Mouse (Mus musculus) liver, embryonic 14.5 days (tissue): Measurements from ENCODE around the gene Pcdh15. TPM values are rescaled to one million over a fixed set of nuclear protein-coding genes. Genes with fewer than 3 reads are reported as not detected.

Experiments used
- ATAC-seq: fragments of 200-750 bp; cut with Nextera tagmentation; 2 replicates; pipeline ENCODE4 v1.8.0; 2017; ENCODE audit warnings: moderate number of reproducible peaks, mild to moderate bottlenecking, moderate library complexity; ENCODE audit not compliant: insufficient read depth
- DNase-seq, 3 experiments: peaks; one replicate each; pipeline ENCODE4 v3.0.0-alpha.2; 2012 to 2013; ENCODE audit warnings: low read depth in 3 of 3, low spot score in 3 of 3
- H3K27ac ChIP-seq: fragments of 300-500 bp; sonication (generic); 2 replicates; pipeline ENCODE4 v1.5.1; 2014; ENCODE audit warnings: moderate library complexity, mild to moderate bottlenecking, control low read depth, inconsistent platforms
- H3K27me3 ChIP-seq: fragments of 300-500 bp; sonication (generic); 2 replicates; pipeline ENCODE4 v1.6.1; 2014; ENCODE audit warnings: mild to moderate bottlenecking, low read length, moderate library complexity; ENCODE audit not compliant: control insufficient read depth, insufficient read depth
- H3K36me3 ChIP-seq: fragments of 300-500 bp; sonication (generic); replicated peaks from 2 replicates; pipeline ENCODE4 v1.6.1; 2014; ENCODE audit warnings: low read depth; ENCODE audit not compliant: control insufficient read depth, insufficient read depth
- H3K4me1 ChIP-seq, 2 experiments: fragments of 200-500 bp in 1 of 2; fragments of 300-500 bp in 1 of 2; sonication (generic) in 1 of 2; replicated peaks; 2 replicates each; pipeline ENCODE4 v1.6.1; 2012 to 2014; ENCODE audit warnings: antibody characterized with exemption in 1 of 2, inconsistent platforms in 1 of 2, low read length in 1 of 2; ENCODE audit not compliant: control insufficient read depth in 2 of 2, insufficient read depth in 2 of 2
- H3K4me2 ChIP-seq: fragments of 300-500 bp; sonication (generic); 2 replicates; pipeline ENCODE4 v1.6.1; 2014; ENCODE audit warnings: low read depth, mild to moderate bottlenecking, control low read depth, moderate library complexity
- H3K4me3 ChIP-seq, 2 experiments: fragments of 200-500 bp in 1 of 2; fragments of 300-500 bp in 1 of 2; sonication (generic) in 1 of 2; 2 replicates each; pipeline ENCODE4 v1.5.1; 2012 to 2014; ENCODE audit warnings: low read depth in 2 of 2, low read length in 2 of 2, mild to moderate bottlenecking in 2 of 2, control low read depth in 1 of 2, inconsistent platforms in 1 of 2, moderate library complexity in 1 of 2; ENCODE audit not compliant: insufficient read depth in 1 of 2
- H3K9ac ChIP-seq: fragments of 300-500 bp; sonication (generic); replicated peaks from 2 replicates; pipeline ENCODE4 v1.6.1; 2014; ENCODE audit warnings: mild to moderate bottlenecking, control low read depth, moderate library complexity
- H3K9me3 ChIP-seq: fragments of 300-500 bp; sonication (generic); 2 replicates; pipeline ENCODE4 v1.6.1; 2016; ENCODE audit warnings: low read length, mixed read lengths; ENCODE audit not compliant: control insufficient read depth
- CTCF ChIP-seq: IDR thresholded peaks from 2 replicates; pipeline ENCODE4 v1.5.1; 2016; ENCODE audit warnings: antibody characterized with exemption, low read depth, control low read depth
- EP300 ChIP-seq: IDR thresholded peaks from 2 replicates; pipeline ENCODE4 v1.6.1; 2016; ENCODE audit warnings: antibody characterized with exemption, low read depth
- WGBS: fragments of 180-500 bp; shearing (Covaris S2); extraction: QIAGEN DNeasy Blood & Tissue Kit; methylation state at CpG from one replicate; pipeline ENCODE4 v1.1.7; 2014; ENCODE audit not compliant: insufficient replicate concordance; 5-methylcytosine and 5-hydroxymethylcytosine counted together
- polyA plus RNA-seq, 2 experiments: library from polyadenylated mRNA; depleted of rRNA in 1 of 2; stranded (reverse) in 1 of 2; unstranded in 1 of 2; fragments of >200 nt; fragmentation: Nextera tagmentation in 1 of 2; extraction: Ambion mirVana in 1 of 2; gene quantifications; 2 replicates each; pipeline versions ENCODE4 v1.2.1 to v1.2.3; 2012 to 2014

Pcdh15 gene
- polyA plus RNA-seq, 2 experiments = 0.02 TPM; not detected in 1

DNA sequence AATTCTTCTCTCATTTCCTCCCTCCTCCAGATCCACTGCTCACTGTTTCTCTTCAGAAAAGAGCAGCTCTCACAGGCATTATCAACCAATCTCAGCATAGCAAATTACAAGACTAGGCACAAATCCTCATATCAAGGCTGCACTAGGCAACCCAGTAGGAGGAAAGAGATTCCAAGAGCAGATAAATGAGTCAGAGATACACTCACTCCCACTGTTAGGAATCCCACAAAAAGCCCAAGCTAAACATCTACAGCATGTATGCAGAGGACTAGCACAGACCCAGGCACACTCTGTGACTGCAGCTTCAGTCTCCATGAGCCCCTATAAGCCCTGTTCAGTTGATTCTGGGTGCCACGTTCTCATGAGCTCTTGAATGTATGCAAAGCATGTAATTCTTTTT lies 829.5 kb downstream of the Pcdh15 start:
- TF ChIP-seq CTCF (no peak), EP300 (no peak)
- H3K36me3 ChIP-seq = no peaks in the 10 kb centered on the region
- no peak overlapping the region for H3K27ac ChIP-seq
- DNase-seq (no peak), ATAC-seq (no peak)
- H3K27me3 ChIP-seq = no peaks in the 10 kb centered on the region
- WGBS = 55% methylated on average over 1 of the region's 1 CpGs
- H3K9me3 ChIP-seq = no peaks in the 10 kb centered on the region
- no peak overlapping the region for H3K4me3 ChIP-seq
- no peaks in the 10 kb centered on the region for H3K4me1 ChIP-seq
- no peak overlapping the region for H3K9ac ChIP-seq
- H3K4me2 ChIP-seq = no peak overlapping the region

DNA sequence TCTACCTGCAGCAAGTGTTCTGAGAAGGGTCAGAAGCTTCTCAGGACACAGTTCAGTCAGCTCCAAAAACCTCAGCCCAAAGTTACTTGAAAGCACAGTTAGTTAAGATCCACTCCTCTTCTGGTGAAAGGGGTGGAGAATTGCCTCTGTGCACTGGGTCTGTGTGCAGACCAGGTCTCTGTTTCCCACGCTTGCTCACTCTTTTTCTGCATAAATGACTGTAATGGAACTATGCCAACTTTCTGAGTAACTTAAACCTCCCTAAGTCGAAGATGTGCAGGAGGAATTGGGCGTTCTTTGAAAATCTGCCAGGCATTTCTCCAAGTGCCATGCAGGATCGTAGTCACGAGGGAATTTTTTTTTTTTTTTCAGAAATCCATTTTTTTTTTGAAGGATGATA lies 830.6 kb downstream of the Pcdh15 start:
- Histone ChIP-seq H3K4me2 (no peak overlapping the region), H3K27me3 (no peaks in the 10 kb centered on the region), H3K36me3 (no peaks in the 10 kb centered on the region), H3K9ac (no peak overlapping the region), H3K4me1 (no peaks in the 10 kb centered on the region), H3K27ac (no peak overlapping the region), H3K4me3 (no peak overlapping the region), H3K9me3 (no peaks in the 10 kb centered on the region)
- DNase-seq (no peak), ATAC-seq (no peak)
- 58% methylated on average over 5 of the region's 5 CpGs for WGBS
- TF ChIP-seq EP300 (no peak), CTCF (no peak)

DNA sequence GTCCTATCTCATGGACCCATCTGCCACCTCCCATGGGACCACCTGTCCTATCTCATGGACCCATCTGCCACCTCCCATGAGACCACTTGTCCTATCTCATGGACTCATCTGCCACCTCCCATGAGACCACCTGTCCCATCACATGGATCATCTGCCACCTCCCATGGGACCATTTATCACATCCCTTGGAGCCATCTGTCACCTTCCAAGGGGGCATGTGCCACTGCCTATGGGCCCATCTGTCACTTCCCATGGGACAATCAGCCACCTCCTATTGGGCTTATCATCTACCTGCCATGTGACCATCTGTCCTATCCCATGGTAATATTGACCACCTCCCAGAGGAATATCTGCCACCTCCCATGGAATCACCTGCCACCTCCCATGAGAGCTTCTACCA lies 832.0 kb downstream of the Pcdh15 start:
- TF ChIP-seq EP300 (no peak), CTCF (no peak)
- H3K9me3 ChIP-seq = no peaks in the 10 kb centered on the region
- H3K27ac ChIP-seq = no peak overlapping the region
- no peaks in the 10 kb centered on the region for H3K27me3 ChIP-seq
- H3K9ac ChIP-seq = no peak overlapping the region
- no peaks in the 10 kb centered on the region for H3K36me3 ChIP-seq
- no peaks in the 10 kb centered on the region for H3K4me1 ChIP-seq
- ATAC-seq (no peak), DNase-seq (no peak)
- H3K4me3 ChIP-seq = no peak overlapping the region
- H3K4me2 ChIP-seq = no peak overlapping the region

DNA sequence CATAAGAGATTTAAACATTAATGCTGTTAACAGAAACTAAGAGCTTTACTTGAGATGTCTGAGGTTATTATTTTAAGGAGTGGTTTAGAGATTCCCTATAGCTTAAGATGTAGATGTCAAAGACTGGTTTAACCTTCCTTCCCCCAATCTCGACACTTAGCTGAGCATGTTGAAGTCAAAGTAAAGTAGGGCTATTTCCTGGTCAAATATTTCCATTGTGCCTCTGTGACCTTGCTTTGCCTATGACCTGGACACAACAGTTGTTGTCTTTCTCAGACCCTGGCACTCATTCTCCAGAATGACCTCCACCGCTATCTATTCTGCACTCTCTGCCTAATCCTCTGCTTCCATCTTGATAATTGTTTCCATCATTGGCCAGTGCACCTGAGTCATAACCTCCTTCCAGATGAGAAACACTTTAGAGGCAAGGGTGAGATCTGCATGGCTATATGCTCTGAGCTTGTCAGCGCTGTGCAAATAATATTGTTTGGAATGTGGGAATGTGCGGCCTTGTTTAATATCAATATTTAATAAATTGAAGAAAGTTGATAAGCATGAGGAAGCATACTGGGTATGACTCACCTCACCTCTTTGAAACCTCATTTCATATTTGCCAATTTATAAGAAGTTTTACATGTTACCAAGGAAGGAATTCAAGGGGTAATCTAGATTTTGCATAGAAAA lies 833.0 kb downstream of the Pcdh15 start:
- WGBS = 68% methylated on average over 4 of the region's 4 CpGs

DNA sequence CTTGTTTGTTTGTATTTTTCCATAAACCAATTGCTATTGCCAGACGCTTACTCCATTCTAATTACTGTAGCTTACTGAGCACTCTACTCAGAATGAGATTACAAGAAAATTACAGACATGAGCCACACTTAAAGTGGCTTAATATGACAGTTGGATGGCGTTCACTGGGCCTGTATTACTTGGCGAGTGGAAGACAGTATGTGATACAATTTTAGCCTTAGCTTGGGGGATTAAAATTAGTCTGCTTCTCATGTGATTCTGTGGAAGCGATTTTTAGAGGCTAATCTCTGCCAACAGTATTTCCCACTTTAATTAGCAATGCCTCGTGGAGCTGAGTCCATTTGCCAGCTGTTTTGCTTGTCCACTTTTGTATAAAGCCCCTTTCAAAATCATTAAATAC lies 837.0 kb downstream of the Pcdh15 start:
- 35% methylated on average over 5 of the region's 5 CpGs for whole genome bisulfite sequencing
- ATAC-seq (no peak), DNase-seq (no peak)
- H3K9me3 ChIP-seq = no peaks in the 10 kb centered on the region
- H3K4me3 ChIP-seq = no peak overlapping the region
- H3K4me2 ChIP-seq = no peak overlapping the region
- H3K36me3 ChIP-seq = no peaks in the 10 kb centered on the region
- TF ChIP-seq EP300 = no peak
- TF ChIP-seq CTCF = no peak
- no peak overlapping the region for H3K9ac ChIP-seq
- H3K27ac ChIP-seq = no peak overlapping the region
- H3K27me3 ChIP-seq = no peaks in the 10 kb centered on the region
- H3K4me1 ChIP-seq = no peaks in the 10 kb centered on the region

More for the DNA sequence above, 833.0 kb downstream of the Pcdh15 start:
- H3K9me3 ChIP-seq = no peaks in the 10 kb centered on the region
- no peaks in the 10 kb centered on the region for H3K27me3 ChIP-seq
- no peak overlapping the region for H3K4me2 ChIP-seq
- DNase-seq = no peak
- H3K27ac ChIP-seq = no peak overlapping the region
- H3K9ac ChIP-seq = no peak overlapping the region
- no peak for ATAC-seq
- TF ChIP-seq EP300 (no peak), CTCF (no peak)
- no peaks in the 10 kb centered on the region for H3K36me3 ChIP-seq
- no peak overlapping the region for H3K4me3 ChIP-seq
- H3K4me1 ChIP-seq = no peaks in the 10 kb centered on the region
